Mouse (Mus musculus) stomach, embryonic 16.5 days (tissue): ENCODE measurements around the gene Rnf146. TPM values are rescaled to one million over a fixed set of nuclear protein-coding genes. Genes with fewer than 3 reads are reported as not detected.
A peak's percentile ranks its signal among the peaks of the same experiment; 100 is the strongest.
"Not testable (repeated sequence)": the region's sequence is repeated elsewhere in the genome, so short reads cannot be mapped to it uniquely, and the experiment has no call there.

ENCODE experiments used
- ATAC-seq: fragments of 200-750 bp; cut with Nextera tagmentation; 2 replicates; pipeline ENCODE4 v1.8.0; 2017; ENCODE audit warnings: moderate number of reproducible peaks, moderate TSS enrichment; ENCODE audit not compliant: insufficient read depth, low FRiP score
- H3K27ac ChIP-seq: fragments of 300-500 bp; sonication (generic); 2 replicates; pipeline ENCODE4 v1.5.1; 2014; ENCODE audit warnings: low read length
- H3K27me3 ChIP-seq: fragments of 300-500 bp; sonication (generic); 2 replicates; pipeline ENCODE4 v1.6.1; 2014; ENCODE audit warnings: low read length, control low read depth, mixed read lengths; ENCODE audit not compliant: control insufficient read depth, insufficient read depth
- H3K36me3 ChIP-seq: fragments of 300-500 bp; sonication (generic); 2 replicates; pipeline ENCODE4 v1.6.1; 2014; ENCODE audit warnings: low read length; ENCODE audit not compliant: control insufficient read depth, insufficient read depth
- H3K4me1 ChIP-seq: fragments of 300-500 bp; sonication (generic); 2 replicates; pipeline ENCODE4 v1.6.1; 2014; ENCODE audit warnings: low read length, control low read depth, mixed read lengths; ENCODE audit not compliant: control insufficient read depth, insufficient read depth
- H3K4me2 ChIP-seq: fragments of 300-500 bp; sonication (generic); 2 replicates; pipeline ENCODE4 v1.6.1; 2014; ENCODE audit warnings: low read depth, low read length, mixed read lengths
- H3K4me3 ChIP-seq: fragments of 300-500 bp; sonication (generic); replicated peaks from 2 replicates; pipeline ENCODE4 v1.5.1; 2014; ENCODE audit warnings: mild to moderate bottlenecking, low read length
- H3K9ac ChIP-seq: fragments of 300-500 bp; sonication (generic); 2 replicates; pipeline ENCODE4 v1.6.1; 2014; ENCODE audit warnings: low read length
- H3K9me3 ChIP-seq: fragments of 300-500 bp; sonication (generic); replicated peaks from 2 replicates; pipeline ENCODE4 v1.6.1; 2016; ENCODE audit warnings: low read length, control low read depth; ENCODE audit not compliant: control insufficient read depth
- WGBS: fragments of 180-500 bp; shearing (Covaris S2); extraction: QIAGEN DNeasy Blood & Tissue Kit; methylation state at CpG from one replicate; pipeline ENCODE4 v1.1.7; 2014; 5-methylcytosine and 5-hydroxymethylcytosine counted together
- polyA plus RNA-seq: library from polyadenylated mRNA; unstranded; fragments of >200 nt; fragmentation: Nextera tagmentation; extraction: Ambion mirVana; gene quantifications from 2 replicates; pipeline ENCODE4 v1.2.1, GENCODE M21; 2015

Rnf146 gene
- polyA plus RNA-seq, result 50.0 and 50.8 TPM in 2 replicates

GRCm38 (mm10) chr10:29362197-29362900 lies at the start of gene Rnf146:
Gene Rnf146 (minus strand): TSS chr10:29362442.
- H3K4me3 ChIP-seq, result peak within 1 kb of the TSS; percentile 93
- no peak for ATAC-seq
- no peaks in the 10 kb centered on the region for H3K9me3 ChIP-seq
- 7% methylated on average over 15 of the region's 15 CpGs for WGBS
- no peaks in the 10 kb centered on the region for H3K27me3 ChIP-seq
- H3K27ac ChIP-seq, result peak within 1 kb of the TSS; percentile 98
- no peaks in the 10 kb centered on the region for H3K36me3 ChIP-seq
- H3K9ac ChIP-seq, result peak within 1 kb of the TSS; percentile 97
- H3K4me1 ChIP-seq, result peaks cover 12% of the 10 kb centered on the region
- H3K4me2 ChIP-seq, result peak within 1 kb of the TSS; percentile 83

GRCm38 (mm10) chr10:29402656-29403268 lies 40.5 kb upstream of the Rnf146 start:
- Histone ChIP-seq H3K9ac (0 out of 2 replicates have a peak overlapping the region, but pooled peaks have one; percentile 10), H3K36me3 (no peaks in the 10 kb centered on the region), H3K4me2 (0 out of 2 replicates have a peak overlapping the region, but pooled peaks have one; percentile 6), H3K4me1 (no peaks in the 10 kb centered on the region), H3K9me3 (no peaks in the 10 kb centered on the region), H3K4me3 (no peak overlapping the region), H3K27ac (no peak overlapping the region), H3K27me3 (no peaks in the 10 kb centered on the region)
- WGBS, result 47% methylated on average over 8 of the region's 8 CpGs
- ATAC-seq, result no peak

GRCm38 (mm10) chr10:29394890-29395289 lies 32.6 kb upstream of the Rnf146 start:
- H3K36me3 ChIP-seq, H3K27ac ChIP-seq, H3K4me2 ChIP-seq, ATAC-seq, H3K4me3 ChIP-seq, H3K27me3 ChIP-seq, H3K9me3 ChIP-seq, H3K4me1 ChIP-seq, H3K9ac ChIP-seq: not testable (repeated sequence)
- whole genome bisulfite sequencing, result 63% methylated on average over 2 of the region's 2 CpGs

- ATAC-seq, result no peak
- H3K27me3 ChIP-seq, result no peaks in the 10 kb centered on the region
- 74% methylated on average over 2 of the region's 2 CpGs for WGBS
- H3K9ac ChIP-seq, result no peak overlapping the region
- H3K4me3 ChIP-seq, result no peak overlapping the region
- H3K27ac ChIP-seq, result no peak overlapping the region
- no peaks in the 10 kb centered on the region for H3K4me1 ChIP-seq
- H3K4me2 ChIP-seq, result no peak overlapping the region
- H3K36me3 ChIP-seq, result no peaks in the 10 kb centered on the region
- no peaks in the 10 kb centered on the region for H3K9me3 ChIP-seq
Observed at GRCm38 (mm10) chr10:29381558-29381957, 19.3 kb upstream of the Rnf146 start.

GRCm38 (mm10) chr10:29374065-29374464 lies 11.8 kb upstream of the Rnf146 start:
- Histone ChIP-seq H3K27ac (no peak overlapping the region), H3K9me3 (no peaks in the 10 kb centered on the region), H3K36me3 (no peaks in the 10 kb centered on the region), H3K9ac (no peak overlapping the region), H3K4me2 (no peak overlapping the region), H3K27me3 (no peaks in the 10 kb centered on the region), H3K4me1 (no peaks in the 10 kb centered on the region), H3K4me3 (no peak overlapping the region)
- ATAC-seq, result no peak
- 83% methylated on average over 5 of the region's 5 CpGs for WGBS

GRCm38 (mm10) chr10:29361464-29362196 lies 612 bp downstream of the Rnf146 start:
- peak; percentile 97 for ATAC-seq
- peak overlapping the region; percentile 98 for H3K27ac ChIP-seq

GRCm38 (mm10) chr10:29361095-29361463 lies 1.2 kb downstream of the Rnf146 start:
- H3K4me1 ChIP-seq, result peaks cover 12% of the 10 kb centered on the region
- H3K27me3 ChIP-seq, result no peaks in the 10 kb centered on the region
- 2% methylated on average over 6 of the region's 6 CpGs for WGBS
- no peaks in the 10 kb centered on the region for H3K9me3 ChIP-seq
- H3K36me3 ChIP-seq, result no peaks in the 10 kb centered on the region
- peak overlapping the region; percentile 93 for H3K4me3 ChIP-seq
- H3K27ac ChIP-seq, result peak overlapping the region; percentile 98
- ATAC-seq, result no peak
- peak overlapping the region; percentile 97 for H3K9ac ChIP-seq
- H3K4me2 ChIP-seq, result peak overlapping the region; percentile 83

More at GRCm38 (mm10) chr10:29361464-29362196, 612 bp downstream of the Rnf146 start:
- Histone ChIP-seq H3K4me2 (peak overlapping the region; percentile 83), H3K9ac (peak overlapping the region; percentile 97), H3K27me3 (no peaks in the 10 kb centered on the region), H3K36me3 (no peaks in the 10 kb centered on the region), H3K4me1 (peaks cover 12% of the 10 kb centered on the region), H3K9me3 (no peaks in the 10 kb centered on the region), H3K4me3 (peak overlapping the region; percentile 93)
- under 1% methylated on average over 93 of the region's 100 CpGs for WGBS

GRCm38 (mm10) chr10:29354183-29354582 lies 8.1 kb downstream of the Rnf146 start:
- no peak for ATAC-seq
- Histone ChIP-seq H3K9ac (no peak overlapping the region), H3K27me3 (no peaks in the 10 kb centered on the region), H3K9me3 (no peaks in the 10 kb centered on the region), H3K27ac (no peak overlapping the region), H3K4me2 (no peak overlapping the region), H3K36me3 (no peaks in the 10 kb centered on the region), H3K4me1 (no peaks in the 10 kb centered on the region), H3K4me3 (no peak overlapping the region)
- WGBS, result 52% methylated on average over 7 of the region's 7 CpGs

- no peaks in the 10 kb centered on the region; the same call in 1 of the 2 replicates for H3K36me3 ChIP-seq
- H3K4me3 ChIP-seq, result no peak overlapping the region
- 72% methylated on average over 3 of the region's 3 CpGs for WGBS
- H3K9ac ChIP-seq, result no peak overlapping the region
- no peak overlapping the region for H3K4me2 ChIP-seq
- H3K27ac ChIP-seq, result no peak overlapping the region
- ATAC-seq, result no peak
- no peaks in the 10 kb centered on the region for H3K4me1 ChIP-seq
- H3K27me3 ChIP-seq, result no peaks in the 10 kb centered on the region
- no peaks in the 10 kb centered on the region for H3K9me3 ChIP-seq
Observed at GRCm38 (mm10) chr10:29352575-29352974, 9.7 kb downstream of the Rnf146 start.
